In the genomic region with DNA sequence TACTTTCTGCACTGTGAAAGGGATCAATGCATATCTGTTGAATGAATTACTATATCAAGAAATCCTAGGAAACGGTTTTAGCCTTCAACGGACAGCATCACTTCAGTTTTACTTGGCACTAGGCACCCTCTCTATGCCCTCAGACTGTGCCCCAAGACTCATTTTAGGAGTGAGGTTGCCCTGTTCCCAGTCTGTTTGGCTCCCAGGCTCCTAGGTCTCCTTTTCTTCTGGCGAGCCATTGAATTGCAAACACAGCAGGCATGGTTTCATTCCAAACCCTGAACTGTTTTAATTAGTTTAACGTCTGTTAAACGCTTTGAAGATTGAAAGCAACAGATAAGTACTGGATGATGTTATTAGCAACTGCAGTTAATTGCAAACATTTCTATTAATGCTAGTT, we compare ENCODE assay signal across 8 mouse cellular contexts. TPM values are rescaled to one million over a fixed set of nuclear protein-coding genes. Genes with fewer than 3 reads are reported as not detected.
DNase-seq lines count a peak whose midpoint lies in the region; ATAC-seq and TF ChIP-seq lines count a peak whose summit lies in the region.

No protein-coding gene starts in this region.

- DNase-seq in lung, postnatal 0 days (ENCODE audit: low spot score) = no peak
- no peak for DNase-seq in lung, postnatal 14 days
- no peak for DNase-seq in forebrain, postnatal 0 days
- DNase-seq in limb, embryonic 14.5 days (ENCODE audit: low spot score) = no peak
- no peak for DNase-seq in cerebellum, postnatal 36 days
- DNase-seq in adrenal gland, postnatal 25 days = no peak
- no peak for DNase-seq in B cell, adult 2 months

- H3K9ac ChIP-seq in lung, postnatal 0 days (replicated peaks; ENCODE audit: low read depth) = no peak overlapping the region
- H3K9ac ChIP-seq in forebrain, postnatal 0 days = no peak overlapping the region
- no peak overlapping the region for H3K9ac ChIP-seq in limb, embryonic 14.5 days (ENCODE audit: low read depth, low read length, severe bottlenecking)
- no peak overlapping the region for H3K9ac ChIP-seq in stomach, embryonic 14.5 days (replicated peaks; ENCODE audit: low read depth, low read length)

- ATAC-seq in lung, postnatal 0 days = no peak
- peak; percentile 23; the same call in 1 of the 2 replicates for ATAC-seq in forebrain, postnatal 0 days
- ATAC-seq in limb, embryonic 14.5 days (ENCODE audit: low FRiP score, low read depth) = no peak; the same call in 1 of the 2 replicates
- no peak for ATAC-seq in stomach, embryonic 14.5 days (ENCODE audit: insufficient number of reproducible peaks, insufficient read depth, low FRiP score, low read depth)

- peak overlapping the region; percentile 47 for H3K4me3 ChIP-seq in lung, postnatal 0 days (ENCODE audit: low read depth, low read length)
- peak overlapping the region; percentile 43 for H3K4me3 ChIP-seq in forebrain, postnatal 0 days (ENCODE audit: low read depth, low read length)
- peak overlapping the region; percentile 51 for H3K4me3 ChIP-seq in limb, embryonic 14.5 days (replicated peaks; ENCODE audit: low read length)
- 0 out of 2 replicates have a peak overlapping the region, but pooled peaks have one; percentile 48 for H3K4me3 ChIP-seq in stomach, embryonic 14.5 days (ENCODE audit: low read depth, low read length)

- H3K27ac ChIP-seq in lung, postnatal 0 days (ENCODE audit: low read length) = no peak overlapping the region
- H3K27ac ChIP-seq in forebrain, postnatal 0 days (ENCODE audit: low read depth, low read length) = no peak overlapping the region
- H3K27ac ChIP-seq in limb, embryonic 14.5 days (replicated peaks; ENCODE audit: low read depth, low read length) = no peak overlapping the region
- no peak overlapping the region for H3K27ac ChIP-seq in stomach, embryonic 14.5 days (ENCODE audit: low read length)

- TF ChIP-seq EP300 in lung, postnatal 0 days (IDR thresholded peaks at IDR 0.05) = no peak

- H3K9me3 ChIP-seq in lung, postnatal 0 days (ENCODE audit: low read length) = no peaks in the 10 kb centered on the region
- H3K9me3 ChIP-seq in forebrain, postnatal 0 days (ENCODE audit: low read length) = no peaks in the 10 kb centered on the region
- no peaks in the 10 kb centered on the region for H3K9me3 ChIP-seq in limb, embryonic 14.5 days (ENCODE audit: control insufficient read depth, low read length)
- no peaks in the 10 kb centered on the region for H3K9me3 ChIP-seq in stomach, embryonic 14.5 days (ENCODE audit: control insufficient read depth, low read depth, low read length)

- peak overlapping the region; percentile 77 for H3K4me2 ChIP-seq in lung, postnatal 0 days (replicated peaks; ENCODE audit: low read depth, low read length)
- peak overlapping the region; percentile 69 for H3K4me2 ChIP-seq in forebrain, postnatal 0 days (ENCODE audit: low read depth)
- peak overlapping the region; percentile 69; the same call in 1 of the 2 replicates for H3K4me2 ChIP-seq in limb, embryonic 14.5 days (replicated peaks; ENCODE audit: low read depth, low read length, severe bottlenecking)
- H3K4me2 ChIP-seq in stomach, embryonic 14.5 days (replicated peaks; ENCODE audit: low read depth, low read length) = peak overlapping the region; percentile 72; the same call in 1 of the 2 replicates

- 18% methylated on average over 5 of the region's 5 CpGs for WGBS in lung, postnatal 0 days
- 33% methylated on average over 5 of the region's 5 CpGs for WGBS in forebrain, postnatal 0 days
- WGBS in limb, embryonic 14.5 days = 20% methylated on average over 5 of the region's 5 CpGs
- 36% methylated on average over 5 of the region's 5 CpGs for WGBS in stomach, embryonic 14.5 days

- no peaks in the 10 kb centered on the region for H3K4me1 ChIP-seq in lung, postnatal 0 days (ENCODE audit: insufficient read depth, low read depth, low read length)
- no peaks in the 10 kb centered on the region for H3K4me1 ChIP-seq in forebrain, postnatal 0 days (ENCODE audit: insufficient read depth)
- no peaks in the 10 kb centered on the region for H3K4me1 ChIP-seq in limb, embryonic 14.5 days (ENCODE audit: control insufficient read depth, insufficient read depth, low read length)
- no peaks in the 10 kb centered on the region for H3K4me1 ChIP-seq in stomach, embryonic 14.5 days (ENCODE audit: control insufficient read depth, insufficient read depth, low read length)

- H3K36me3 ChIP-seq in lung, postnatal 0 days (ENCODE audit: insufficient read depth, low read length) = no peaks in the 10 kb centered on the region
- H3K36me3 ChIP-seq in forebrain, postnatal 0 days (ENCODE audit: insufficient read depth) = no peaks in the 10 kb centered on the region
- H3K36me3 ChIP-seq in limb, embryonic 14.5 days (ENCODE audit: control insufficient read depth, insufficient read depth, low read length) = no peaks in the 10 kb centered on the region
- no peaks in the 10 kb centered on the region for H3K36me3 ChIP-seq in stomach, embryonic 14.5 days (ENCODE audit: control insufficient read depth, insufficient read depth, low read length)

- TF ChIP-seq POLR2A in limb, embryonic 14.5 days (IDR thresholded peaks at IDR 0.05; ENCODE audit: borderline replicate concordance, extremely low read depth, insufficient read depth, insufficient read length) = no peak

- TF ChIP-seq CTCF in lung, postnatal 0 days (IDR thresholded peaks at IDR 0.05) = no peak
- no peak for TF ChIP-seq CTCF in forebrain, postnatal 0 days (IDR thresholded peaks at IDR 0.05; ENCODE audit: low read depth)

- H3K27me3 ChIP-seq in lung, postnatal 0 days (replicated peaks; ENCODE audit: insufficient read depth, low read length) = no peaks in the 10 kb centered on the region
- H3K27me3 ChIP-seq in forebrain, postnatal 0 days (ENCODE audit: insufficient read depth, low read length) = no peaks in the 10 kb centered on the region
- H3K27me3 ChIP-seq in limb, embryonic 14.5 days (ENCODE audit: control insufficient read depth, insufficient read depth, low read length) = peaks cover 2% of the 10 kb centered on the region; the same call in 1 of the 2 replicates
- H3K27me3 ChIP-seq in stomach, embryonic 14.5 days (ENCODE audit: control insufficient read depth, insufficient read depth, low read length) = no peaks in the 10 kb centered on the region

RNA-seq across cellular contexts. Expression of gene Eda, which starts 0.6 kb away (rescaled TPM):
- 0.93 and 0.95 TPM in 2 replicates for polyA plus RNA-seq in lung, postnatal 0 days (2015; fragmentation: Nextera tagmentation; extraction: Ambion mirVana)
- 5.9 and 6.2 TPM in 2 replicates for total RNA-seq in forebrain, postnatal 0 days (2014; rRNA removed)
- polyA plus RNA-seq in forebrain, postnatal 0 days (2015; fragmentation: Nextera tagmentation; extraction: Ambion mirVana) = 1.7 and 2.8 TPM in 2 replicates
- polyA plus RNA-seq in limb, embryonic 14.5 days (2012; rRNA removed) = 7.2 and 7.3 TPM in 2 replicates
- polyA plus RNA-seq in limb, embryonic 14.5 days (2014; fragmentation: Nextera tagmentation; extraction: Ambion mirVana) = 5.2 and 5.3 TPM in 2 replicates
- 3.6 and 3.8 TPM in 2 replicates for polyA plus RNA-seq in stomach, embryonic 14.5 days (2014; fragmentation: Nextera tagmentation; extraction: Ambion mirVana)
- total RNA-seq in adrenal gland, postnatal 25 days (2021) = 6.7 and 8.0 TPM in 2 replicates
